Mouse (Mus musculus) hindbrain, embryonic 11.5 days (tissue): ENCODE data around the gene Hk2. TPM values are rescaled to one million over a fixed set of nuclear protein-coding genes. Genes with fewer than 3 reads are reported as not detected.
"Not testable (repeated sequence)": the region's sequence is repeated elsewhere in the genome, so short reads cannot be mapped to it uniquely, and the experiment has no call there.

Experiments used
- ATAC-seq: fragments of 200-750 bp; cut with Nextera tagmentation; 2 replicates; pipeline ENCODE4 v1.8.0; 2017; ENCODE audit warnings: mild to moderate bottlenecking, moderate TSS enrichment, moderate library complexity; ENCODE audit not compliant: low FRiP score
- DNase-seq: peaks from one replicate; pipeline ENCODE4 v3.0.0-alpha.2; 2015; ENCODE audit warnings: low spot score
- H3K27ac ChIP-seq: fragments of 300-500 bp; sonication (generic); 2 replicates; pipeline ENCODE4 v1.5.1; 2014; ENCODE audit warnings: mild to moderate bottlenecking, low read depth, low read length
- H3K27me3 ChIP-seq: fragments of 300-500 bp; sonication (generic); 2 replicates; pipeline ENCODE4 v1.6.1; 2014; ENCODE audit warnings: mild to moderate bottlenecking, low read length, moderate library complexity, mixed read lengths; ENCODE audit not compliant: control insufficient read depth, insufficient read depth
- H3K36me3 ChIP-seq: fragments of 300-500 bp; sonication (generic); 2 replicates; pipeline ENCODE4 v1.6.1; 2014; ENCODE audit warnings: mild to moderate bottlenecking, low read length, moderate library complexity, mixed read lengths; ENCODE audit not compliant: control insufficient read depth, insufficient read depth
- H3K4me1 ChIP-seq: fragments of 300-500 bp; sonication (generic); replicated peaks from 2 replicates; pipeline ENCODE4 v1.6.1; 2014; ENCODE audit warnings: low read length, mixed read lengths; ENCODE audit not compliant: control insufficient read depth, insufficient read depth
- H3K4me2 ChIP-seq: fragments of 300-500 bp; sonication (generic); replicated peaks from 2 replicates; pipeline ENCODE4 v1.6.1; 2014; ENCODE audit warnings: mild to moderate bottlenecking, low read depth, low read length
- H3K4me3 ChIP-seq: fragments of 300-500 bp; sonication (generic); 2 replicates; pipeline ENCODE4 v1.5.1; 2014; ENCODE audit warnings: low read depth, low read length
- H3K9ac ChIP-seq: fragments of 300-500 bp; sonication (generic); 2 replicates; pipeline ENCODE4 v1.6.1; 2014; ENCODE audit warnings: low read depth, low read length
- H3K9me3 ChIP-seq: fragments of 300-500 bp; sonication (generic); 2 replicates; pipeline ENCODE4 v1.6.1; 2016; ENCODE audit warnings: low read length; ENCODE audit not compliant: control insufficient read depth
- WGBS: fragments of 180-500 bp; shearing (Covaris S2); extraction: QIAGEN DNeasy Blood & Tissue Kit; methylation state at CpG from one replicate; pipeline ENCODE4 v1.1.7; 2014; 5-methylcytosine and 5-hydroxymethylcytosine counted together
- polyA plus RNA-seq: library from polyadenylated mRNA; unstranded; fragments of >200 nt; fragmentation: Nextera tagmentation; extraction: Ambion mirVana; gene quantifications from 2 replicates; pipeline ENCODE4 v1.2.1, GENCODE M21; 2014

The Hk2 gene
- polyA plus RNA-seq, 1 experiment from 2014 or later: 18.7 TPM

GRCm38 (mm10) chr6:82702593-82703017, 71.6 kb downstream of the Hk2 start:
- Histone ChIP-seq H3K9ac (no peak overlapping the region), H3K27me3 (no peaks in the 10 kb centered on the region), H3K9me3 (no peaks in the 10 kb centered on the region), H3K27ac (no peak overlapping the region), H3K4me3 (no peak overlapping the region), H3K36me3 (no peaks in the 10 kb centered on the region), H3K4me1 (peaks cover 2% of the 10 kb centered on the region; the same call in 1 of the 2 replicates), H3K4me2 (no peak overlapping the region)
- DNase-seq (peak; percentile 95), ATAC-seq (peak; percentile 83)
- WGBS: 31% methylated on average over 16 of the region's 16 CpGs

- DNase-seq (no peak), ATAC-seq (no peak)
- Histone ChIP-seq H3K4me3 (no peak overlapping the region), H3K4me2 (no peak overlapping the region), H3K9me3 (no peaks in the 10 kb centered on the region), H3K36me3 (no peaks in the 10 kb centered on the region), H3K4me1 (peaks cover 2% of the 10 kb centered on the region; the same call in 1 of the 2 replicates), H3K27ac (no peak overlapping the region), H3K9ac (no peak overlapping the region), H3K27me3 (no peaks in the 10 kb centered on the region)
- 80% methylated on average over 6 of the region's 6 CpGs for WGBS
Observed at GRCm38 (mm10) chr6:82701296-82701695, 73.0 kb downstream of the Hk2 start.

GRCm38 (mm10) chr6:82699831-82700230, 74.4 kb downstream of the Hk2 start:
- Histone ChIP-seq H3K27ac (no peak overlapping the region), H3K4me2 (no peak overlapping the region), H3K9ac (no peak overlapping the region), H3K9me3 (no peaks in the 10 kb centered on the region), H3K4me1 (peaks cover 2% of the 10 kb centered on the region; the same call in 1 of the 2 replicates), H3K27me3 (no peaks in the 10 kb centered on the region), H3K4me3 (no peak overlapping the region), H3K36me3 (no peaks in the 10 kb centered on the region)
- DNase-seq (no peak), ATAC-seq (no peak)
- WGBS: 15% methylated on average over 5 of the region's 5 CpGs

- ATAC-seq (no peak), DNase-seq (no peak)
- Histone ChIP-seq H3K9me3 (no peaks in the 10 kb centered on the region), H3K27ac (no peak overlapping the region), H3K4me1 (peaks cover 2% of the 10 kb centered on the region; the same call in 1 of the 2 replicates), H3K36me3 (no peaks in the 10 kb centered on the region), H3K4me3 (no peak overlapping the region), H3K27me3 (no peaks in the 10 kb centered on the region), H3K9ac (no peak overlapping the region), H3K4me2 (no peak overlapping the region)
- WGBS: 94% methylated on average over 3 of the region's 3 CpGs
Observed at GRCm38 (mm10) chr6:82696736-82697135, 77.5 kb downstream of the Hk2 start.

GRCm38 (mm10) chr6:82694668-82695067, 79.6 kb downstream of the Hk2 start:
- no peaks in the 10 kb centered on the region for H3K27me3 ChIP-seq
- no peaks in the 10 kb centered on the region for H3K36me3 ChIP-seq
- H3K4me3 ChIP-seq: no peak overlapping the region
- WGBS: 59% methylated on average over 13 of the region's 13 CpGs
- ATAC-seq: no peak
- no peak overlapping the region for H3K27ac ChIP-seq
- no peak for DNase-seq
- H3K9me3 ChIP-seq: no peaks in the 10 kb centered on the region
- H3K4me2 ChIP-seq: no peak overlapping the region
- peaks cover under 1% of the 10 kb centered on the region; the same call in 1 of the 2 replicates for H3K4me1 ChIP-seq
- H3K9ac ChIP-seq: no peak overlapping the region

- 87% methylated on average over 4 of the region's 4 CpGs for WGBS
- Histone ChIP-seq H3K27me3 (no peaks in the 10 kb centered on the region), H3K36me3 (no peaks in the 10 kb centered on the region), H3K4me3 (no peak overlapping the region), H3K27ac (no peak overlapping the region), H3K9ac (no peak overlapping the region), H3K4me2 (no peak overlapping the region), H3K4me1 (no peaks in the 10 kb centered on the region), H3K9me3 (no peaks in the 10 kb centered on the region)
- ATAC-seq: no peak
- DNase-seq: no peak
Observed at GRCm38 (mm10) chr6:82689474-82689873, 84.8 kb downstream of the Hk2 start.

- H3K27ac ChIP-seq, H3K27me3 ChIP-seq, H3K9me3 ChIP-seq, H3K9ac ChIP-seq, H3K4me3 ChIP-seq, DNase-seq, H3K36me3 ChIP-seq, H3K4me2 ChIP-seq, ATAC-seq, H3K4me1 ChIP-seq: not testable (repeated sequence)
- WGBS: 39% methylated on average over 5 of the region's 5 CpGs
Observed at GRCm38 (mm10) chr6:82688586-82688985, 85.7 kb downstream of the Hk2 start.

- H3K27me3 ChIP-seq: no peaks in the 10 kb centered on the region
- DNase-seq: no peak
- no peak for ATAC-seq
- no peak overlapping the region for H3K4me2 ChIP-seq
- no peaks in the 10 kb centered on the region for H3K4me1 ChIP-seq
- no peak overlapping the region for H3K9ac ChIP-seq
- H3K27ac ChIP-seq: no peak overlapping the region
- no peak overlapping the region for H3K4me3 ChIP-seq
- no peaks in the 10 kb centered on the region for H3K36me3 ChIP-seq
- H3K9me3 ChIP-seq: no peaks in the 10 kb centered on the region
Observed at GRCm38 (mm10) chr6:82684136-82684535, 90.1 kb downstream of the Hk2 start.

GRCm38 (mm10) chr6:82679286-82679685, 95.0 kb downstream of the Hk2 start:
- not testable (repeated sequence) for H3K4me2 ChIP-seq, H3K27me3 ChIP-seq, ATAC-seq, H3K9me3 ChIP-seq, H3K4me3 ChIP-seq, H3K36me3 ChIP-seq, H3K27ac ChIP-seq, DNase-seq, H3K9ac ChIP-seq, H3K4me1 ChIP-seq
- WGBS: 82% methylated on average over 2 of the region's 2 CpGs
